Mouse (Mus musculus): ENCODE data around the gene Ccdc91. TPM values are rescaled to one million over a fixed set of nuclear protein-coding genes. Genes with fewer than 3 reads are reported as not detected.

Gene Ccdc91
- polyA plus RNA-seq (2014; fragmentation: Nextera tagmentation; extraction: Ambion mirVana): 41.0 and 41.9 TPM in 2 replicates

GRCm38 (mm10) chr6:147475727-147476613 lies at the start of gene Ccdc91:
TSS of gene Ccdc91 (plus strand) at chr6:147475828.
- H3K4me3 ChIP-seq (ENCODE audit: low read depth, low read length): peak within 1 kb of the TSS; percentile 70
- peak within 1 kb of the TSS; percentile 91 for H3K4me2 ChIP-seq (ENCODE audit: low read depth, low read length)
- 1% methylated on average over 77 of the region's 78 CpGs for WGBS
- peak within 1 kb of the TSS; percentile 75 for H3K27ac ChIP-seq (ENCODE audit: low read depth, low read length)
- H3K27me3 ChIP-seq (ENCODE audit: control insufficient read depth, insufficient read depth, low read length): no peaks in the 10 kb centered on the region
- H3K9ac ChIP-seq (replicated peaks; ENCODE audit: low read depth, low read length): peak within 1 kb of the TSS; percentile 69
- no peaks in the 10 kb centered on the region for H3K36me3 ChIP-seq (ENCODE audit: control insufficient read depth, insufficient read depth, low read length)
- peaks cover 4% of the 10 kb centered on the region; the same call in 1 of the 2 replicates for H3K4me1 ChIP-seq (ENCODE audit: control insufficient read depth, insufficient read depth, low read length)
- no peaks in the 10 kb centered on the region for H3K9me3 ChIP-seq (ENCODE audit: control insufficient read depth, low read length)
- peak; percentile 98 for ATAC-seq (ENCODE audit: low read depth)

- WGBS: 88% methylated on average over 11 of the region's 11 CpGs
- Histone ChIP-seq H3K27ac (ENCODE audit: low read depth, low read length) (no peak overlapping the region), H3K27me3 (ENCODE audit: control insufficient read depth, insufficient read depth, low read length) (no peaks in the 10 kb centered on the region), H3K9me3 (ENCODE audit: control insufficient read depth, low read length) (no peaks in the 10 kb centered on the region), H3K36me3 (ENCODE audit: control insufficient read depth, insufficient read depth, low read length) (no peaks in the 10 kb centered on the region), H3K4me1 (ENCODE audit: control insufficient read depth, insufficient read depth, low read length) (no peaks in the 10 kb centered on the region), H3K9ac (replicated peaks; ENCODE audit: low read depth, low read length) (no peak overlapping the region), H3K4me2 (ENCODE audit: low read depth, low read length) (no peak overlapping the region), H3K4me3 (ENCODE audit: low read depth, low read length) (no peak overlapping the region)
- no peak for ATAC-seq (ENCODE audit: low read depth)
Measured at GRCm38 (mm10) chr6:147426927-147427487, 48.6 kb upstream of the Ccdc91 start.

GRCm38 (mm10) chr6:147455775-147456174 lies 19.9 kb upstream of the Ccdc91 start:
- no peak overlapping the region for H3K4me3 ChIP-seq (ENCODE audit: low read depth, low read length)
- no peak overlapping the region for H3K27ac ChIP-seq (ENCODE audit: low read depth, low read length)
- no peak for ATAC-seq (ENCODE audit: low read depth)
- no peak overlapping the region for H3K9ac ChIP-seq (replicated peaks; ENCODE audit: low read depth, low read length)
- no peak overlapping the region for H3K4me2 ChIP-seq (ENCODE audit: low read depth, low read length)
- no peaks in the 10 kb centered on the region for H3K36me3 ChIP-seq (ENCODE audit: control insufficient read depth, insufficient read depth, low read length)
- no peaks in the 10 kb centered on the region for H3K4me1 ChIP-seq (ENCODE audit: control insufficient read depth, insufficient read depth, low read length)
- 90% methylated on average over 5 of the region's 5 CpGs for WGBS
- H3K27me3 ChIP-seq (ENCODE audit: control insufficient read depth, insufficient read depth, low read length): no peaks in the 10 kb centered on the region
- H3K9me3 ChIP-seq (ENCODE audit: control insufficient read depth, low read length): no peaks in the 10 kb centered on the region

GRCm38 (mm10) chr6:147458637-147459301 lies 16.9 kb upstream of the Ccdc91 start:
- WGBS: 76% methylated on average over 11 of the region's 11 CpGs
- no peaks in the 10 kb centered on the region for H3K27me3 ChIP-seq (ENCODE audit: control insufficient read depth, insufficient read depth, low read length)
- no peak overlapping the region for H3K4me2 ChIP-seq (ENCODE audit: low read depth, low read length)
- H3K9me3 ChIP-seq (ENCODE audit: control insufficient read depth, low read length): no peaks in the 10 kb centered on the region
- no peaks in the 10 kb centered on the region for H3K4me1 ChIP-seq (ENCODE audit: control insufficient read depth, insufficient read depth, low read length)
- no peak overlapping the region for H3K27ac ChIP-seq (ENCODE audit: low read depth, low read length)
- peak; percentile 87 for ATAC-seq (ENCODE audit: low read depth)
- H3K4me3 ChIP-seq (ENCODE audit: low read depth, low read length): no peak overlapping the region
- no peak overlapping the region for H3K9ac ChIP-seq (replicated peaks; ENCODE audit: low read depth, low read length)
- H3K36me3 ChIP-seq (ENCODE audit: control insufficient read depth, insufficient read depth, low read length): no peaks in the 10 kb centered on the region

GRCm38 (mm10) chr6:147470016-147470415 lies 5.6 kb upstream of the Ccdc91 start:
- no peaks in the 10 kb centered on the region for H3K9me3 ChIP-seq (ENCODE audit: control insufficient read depth, low read length)
- H3K36me3 ChIP-seq (ENCODE audit: control insufficient read depth, insufficient read depth, low read length): no peaks in the 10 kb centered on the region
- H3K4me2 ChIP-seq (ENCODE audit: low read depth, low read length): no peak overlapping the region
- no peak overlapping the region for H3K4me3 ChIP-seq (ENCODE audit: low read depth, low read length)
- no peak overlapping the region for H3K9ac ChIP-seq (replicated peaks; ENCODE audit: low read depth, low read length)
- no peak for ATAC-seq (ENCODE audit: low read depth)
- H3K27ac ChIP-seq (ENCODE audit: low read depth, low read length): no peak overlapping the region
- no peaks in the 10 kb centered on the region for H3K4me1 ChIP-seq (ENCODE audit: control insufficient read depth, insufficient read depth, low read length)
- WGBS: 74% methylated on average over 5 of the region's 5 CpGs
- no peaks in the 10 kb centered on the region for H3K27me3 ChIP-seq (ENCODE audit: control insufficient read depth, insufficient read depth, low read length)

GRCm38 (mm10) chr6:147481141-147481540 lies 5.5 kb downstream of the Ccdc91 start:
- ATAC-seq (ENCODE audit: low read depth): no peak
- WGBS: 98% methylated on average over 5 of the region's 5 CpGs
- no peak overlapping the region for H3K4me3 ChIP-seq (ENCODE audit: low read depth, low read length)

GRCm38 (mm10) chr6:147490120-147490519 lies 14.5 kb downstream of the Ccdc91 start:
- Histone ChIP-seq H3K4me3 (ENCODE audit: low read depth, low read length) (no peak overlapping the region), H3K9ac (replicated peaks; ENCODE audit: low read depth, low read length) (no peak overlapping the region), H3K27ac (ENCODE audit: low read depth, low read length) (no peak overlapping the region), H3K36me3 (ENCODE audit: control insufficient read depth, insufficient read depth, low read length) (no peaks in the 10 kb centered on the region), H3K4me2 (ENCODE audit: low read depth, low read length) (no peak overlapping the region), H3K27me3 (ENCODE audit: control insufficient read depth, insufficient read depth, low read length) (no peaks in the 10 kb centered on the region), H3K4me1 (ENCODE audit: control insufficient read depth, insufficient read depth, low read length) (no peaks in the 10 kb centered on the region), H3K9me3 (ENCODE audit: control insufficient read depth, low read length) (no peaks in the 10 kb centered on the region)
- ATAC-seq (ENCODE audit: low read depth): no peak
- 96% methylated on average over 3 of the region's 3 CpGs for WGBS

More at GRCm38 (mm10) chr6:147481141-147481540, 5.5 kb downstream of the Ccdc91 start:
- no peaks in the 10 kb centered on the region for H3K9me3 ChIP-seq (ENCODE audit: control insufficient read depth, low read length)
- no peak overlapping the region for H3K9ac ChIP-seq (replicated peaks; ENCODE audit: low read depth, low read length)
- no peak overlapping the region for H3K27ac ChIP-seq (ENCODE audit: low read depth, low read length)
- H3K4me2 ChIP-seq (ENCODE audit: low read depth, low read length): no peak overlapping the region
- H3K36me3 ChIP-seq (ENCODE audit: control insufficient read depth, insufficient read depth, low read length): no peaks in the 10 kb centered on the region
- peaks cover 4% of the 10 kb centered on the region; the same call in 1 of the 2 replicates for H3K4me1 ChIP-seq (ENCODE audit: control insufficient read depth, insufficient read depth, low read length)
- H3K27me3 ChIP-seq (ENCODE audit: control insufficient read depth, insufficient read depth, low read length): no peaks in the 10 kb centered on the region

- WGBS: 90% methylated on average over 4 of the region's 4 CpGs
- Histone ChIP-seq H3K27ac (ENCODE audit: low read depth, low read length) (no peak overlapping the region), H3K36me3 (ENCODE audit: control insufficient read depth, insufficient read depth, low read length) (no peaks in the 10 kb centered on the region), H3K9me3 (ENCODE audit: control insufficient read depth, low read length) (no peaks in the 10 kb centered on the region), H3K27me3 (ENCODE audit: control insufficient read depth, insufficient read depth, low read length) (no peaks in the 10 kb centered on the region), H3K9ac (replicated peaks; ENCODE audit: low read depth, low read length) (no peak overlapping the region), H3K4me1 (ENCODE audit: control insufficient read depth, insufficient read depth, low read length) (no peaks in the 10 kb centered on the region), H3K4me3 (ENCODE audit: low read depth, low read length) (no peak overlapping the region), H3K4me2 (ENCODE audit: low read depth, low read length) (no peak overlapping the region)
- ATAC-seq (ENCODE audit: low read depth): no peak
Measured at GRCm38 (mm10) chr6:147492551-147492950, 16.9 kb downstream of the Ccdc91 start.

- Histone ChIP-seq H3K9ac (replicated peaks; ENCODE audit: low read depth, low read length) (no peak overlapping the region), H3K4me1 (ENCODE audit: control insufficient read depth, insufficient read depth, low read length) (no peaks in the 10 kb centered on the region), H3K4me2 (ENCODE audit: low read depth, low read length) (no peak overlapping the region), H3K36me3 (ENCODE audit: control insufficient read depth, insufficient read depth, low read length) (no peaks in the 10 kb centered on the region), H3K27ac (ENCODE audit: low read depth, low read length) (no peak overlapping the region), H3K27me3 (ENCODE audit: control insufficient read depth, insufficient read depth, low read length) (no peaks in the 10 kb centered on the region), H3K4me3 (ENCODE audit: low read depth, low read length) (no peak overlapping the region), H3K9me3 (ENCODE audit: control insufficient read depth, low read length) (no peaks in the 10 kb centered on the region)
- ATAC-seq (ENCODE audit: low read depth): no peak
- 90% methylated on average over 3 of the region's 3 CpGs for WGBS
Measured at GRCm38 (mm10) chr6:147501439-147501838, 25.8 kb downstream of the Ccdc91 start.

Measured in neural tube, embryonic 14.5 days (tissue).